Mouse (Mus musculus) megakaryocyte, embryonic 14.5 days (primary cell): Measurements from ENCODE around the gene Fan1.

Experiments used
- FLI1 ChIP-seq: IDR thresholded peaks from 2 replicates; pipeline ENCODE4 v1.6.1; 2012; ENCODE audit warnings: low read length, inconsistent platforms, mixed read lengths
- GATA1 ChIP-seq: IDR thresholded peaks from 3 replicates; pipeline ENCODE4 v1.6.1; 2012; ENCODE audit warnings: mixed read lengths, low read length, inconsistent platforms, borderline replicate concordance

- TF ChIP-seq GATA1, result no peak
- TF ChIP-seq FLI1, result no peak
Measured at GRCm38 (mm10) chr7:64354206-64354605, 19.7 kb downstream of the Fan1 start.
